Mouse (Mus musculus): ENCODE results near the gene Hnrnph1. TPM values are rescaled to one million over a fixed set of nuclear protein-coding genes. Genes with fewer than 3 reads are reported as not detected.

Hnrnph1 gene
- total and polyA plus RNA-seq, 3 experiments, result 239 to 829 (median 428) TPM

- H3K27me3 ChIP-seq (replicated peaks), result peaks cover 11% of the 10 kb centered on the region
- TF ChIP-seq MAX (IDR thresholded peaks at IDR 0.05; ENCODE audit: low read length) (no peak), JUND (conservative IDR thresholded peaks at IDR 0.05; ENCODE audit: low read depth, low read length) (no peak), POLR2AphosphoS2 (IDR thresholded peaks at IDR 0.05; ENCODE audit: low read depth, low read length) (no peak), ZKSCAN1 (IDR thresholded peaks at IDR 0.05; ENCODE audit: borderline replicate concordance, low read depth, low read length) (no peak), KAT2A (IDR thresholded peaks at IDR 0.05; ENCODE audit: insufficient replicate concordance, low read length) (no peak), ELF1 (IDR thresholded peaks at IDR 0.05; ENCODE audit: low read depth, low read length) (no peak), E2F4 (IDR thresholded peaks at IDR 0.05; ENCODE audit: insufficient replicate concordance, low read depth, low read length) (no peak), ZC3H11A (IDR thresholded peaks at IDR 0.05; ENCODE audit: low read depth, low read length) (no peak), MXI1 (IDR thresholded peaks at IDR 0.05; ENCODE audit: low read depth, low read length) (no peak), RAD21 (IDR thresholded peaks at IDR 0.05; ENCODE audit: low read depth, low read length) (no peak), NRF1 (IDR thresholded peaks at IDR 0.05; ENCODE audit: low read depth, low read length) (no peak), EP300 (IDR thresholded peaks at IDR 0.05; ENCODE audit: low read length) (no peak)
- H3K27ac ChIP-seq (ENCODE audit: insufficient read depth, low read depth), result no peak overlapping the region
- H3K9ac ChIP-seq (ENCODE audit: insufficient read depth, low read depth), result no peak overlapping the region
- in situ Hi-C loops (cut with MboI; ENCODE audit: low pct_ligation_motif_present, low pct_unique_long_range_greater_than_20kb, low sequenced_read_pairs), result no loop called here
- H3K4me3 ChIP-seq (replicated peaks in 1 of 3; ENCODE audit: low read depth in 2 of 3, low read length in 2 of 3, poor library complexity in 1 of 3), result no peak overlapping the region
- H3K36me3 ChIP-seq (replicated peaks in 1 of 2; ENCODE audit: control insufficient read depth in 1 of 2, insufficient read depth in 1 of 2, low read length in 1 of 2), result no peaks in the 10 kb centered on the region
- H3K4me2 ChIP-seq (ENCODE audit: insufficient read depth, low read depth, poor library complexity, severe bottlenecking), result no peak overlapping the region
- H3K9me3 ChIP-seq (replicated peaks; ENCODE audit: low read length), result no peaks in the 10 kb centered on the region
- no peaks in the 10 kb centered on the region for H3K79me2 ChIP-seq (replicated peaks; ENCODE audit: control insufficient read depth, extremely low read depth, insufficient read depth, poor library complexity, severe bottlenecking)
- H3K4me1 ChIP-seq (ENCODE audit: control insufficient read depth in 1 of 2, insufficient read depth in 2 of 2), result peaks cover 6 to 24% of the 10 kb centered on the region in 2 experiments
- no peak for DNase-seq (ENCODE audit: extremely low read depth)
- dilution Hi-C loops (cut with MboI; ENCODE audit: extremely low pct_ligation_motif_present, extremely low pct_unique_long_range_greater_than_20kb, low sequenced_read_pairs), result no loop called here
These were observed 4.9 kb upstream of the Hnrnph1 start for GRCm38 (mm10) chr11:50371911-50372310.

- H3K9ac ChIP-seq (ENCODE audit: insufficient read depth, low read depth), result no peak overlapping the region
- H3K27me3 ChIP-seq (replicated peaks), result peaks cover 11% of the 10 kb centered on the region
- H3K36me3 ChIP-seq (replicated peaks in 1 of 2; ENCODE audit: control insufficient read depth in 1 of 2, insufficient read depth in 1 of 2, low read length in 1 of 2), result no peaks in the 10 kb centered on the region
- no peak for TF ChIP-seq JUN (IDR thresholded peaks at IDR 0.05; ENCODE audit: insufficient read depth, low read depth, low read length)
- TF ChIP-seq ZMIZ1 (IDR thresholded peaks at IDR 0.05; ENCODE audit: low read depth, low read length), result no peak
- no peak for TF ChIP-seq EP300 (IDR thresholded peaks at IDR 0.05; ENCODE audit: low read length)
- TF ChIP-seq UBTF (IDR thresholded peaks at IDR 0.05; ENCODE audit: low read depth, low read length), result no peak
- TF ChIP-seq MAZ (IDR thresholded peaks at IDR 0.05; ENCODE audit: low read depth, low read length), result no peak
- peaks cover 3 to 24% of the 10 kb centered on the region in 2 experiments; a peak in 3 of 4 replicates for H3K4me1 ChIP-seq (ENCODE audit: control insufficient read depth in 1 of 2, insufficient read depth in 2 of 2)
- no peak overlapping the region for H3K4me2 ChIP-seq (ENCODE audit: insufficient read depth, low read depth, poor library complexity, severe bottlenecking)
- dilution Hi-C loops (cut with MboI; ENCODE audit: extremely low pct_ligation_motif_present, extremely low pct_unique_long_range_greater_than_20kb, low sequenced_read_pairs), result no loop called here
- DNase-seq (ENCODE audit: extremely low read depth), result no peak
- H3K79me2 ChIP-seq (replicated peaks; ENCODE audit: control insufficient read depth, extremely low read depth, insufficient read depth, poor library complexity, severe bottlenecking), result peaks cover 3% of the 10 kb centered on the region
- no peak overlapping the region for H3K4me3 ChIP-seq (replicated peaks in 1 of 3; ENCODE audit: low read depth in 2 of 3, low read length in 2 of 3, poor library complexity in 1 of 3)
- no peaks in the 10 kb centered on the region for H3K9me3 ChIP-seq (replicated peaks; ENCODE audit: low read length)
- in situ Hi-C loops (cut with MboI; ENCODE audit: low pct_ligation_motif_present, low pct_unique_long_range_greater_than_20kb, low sequenced_read_pairs), result no loop called here
- no peak overlapping the region for H3K27ac ChIP-seq (ENCODE audit: insufficient read depth, low read depth)
These were observed 3.7 kb upstream of the Hnrnph1 start for GRCm38 (mm10) chr11:50373086-50373485.

Measured in CH12.LX (cell line).